Mouse (Mus musculus): ENCODE results near the gene Cmtm4. TPM values are rescaled to one million over a fixed set of nuclear protein-coding genes. Genes with fewer than 3 reads are reported as not detected.
"Not testable (repeated sequence)": the region's sequence is repeated elsewhere in the genome, so short reads cannot be mapped to it uniquely, and the experiment has no call there.

Cmtm4 gene
- polyA plus RNA-seq, 1 experiment from 2014 or later, result 3.2 TPM

GRCm38 (mm10) chr8:104334196-104334595 is 61.4 kb downstream of the Cmtm4 start:
- WGBS, result 86% methylated on average over 1 of the region's 1 CpGs
- no peak overlapping the region for H3K9ac ChIP-seq (ENCODE audit: low read length)
- ATAC-seq (ENCODE audit: insufficient read depth, low FRiP score, low TSS enrichment) (no peak), DNase-seq (ENCODE audit: low spot score) (no peak)
- no peak overlapping the region for H3K4me3 ChIP-seq (ENCODE audit: low read depth, low read length)
- H3K9me3 ChIP-seq (ENCODE audit: control insufficient read depth, low read length), result no peaks in the 10 kb centered on the region
- H3K36me3 ChIP-seq (ENCODE audit: control insufficient read depth, insufficient read depth, low read length), result no peaks in the 10 kb centered on the region
- no peaks in the 10 kb centered on the region for H3K27me3 ChIP-seq (ENCODE audit: control insufficient read depth, insufficient read depth, low read length)
- H3K4me1 ChIP-seq (ENCODE audit: control insufficient read depth, insufficient read depth, low read length), result no peaks in the 10 kb centered on the region
- no peak overlapping the region for H3K27ac ChIP-seq (ENCODE audit: low read depth, low read length)
- no peak overlapping the region for H3K4me2 ChIP-seq (ENCODE audit: low read depth)

GRCm38 (mm10) chr8:104333786-104334185 is 61.8 kb downstream of the Cmtm4 start:
- no peak overlapping the region for H3K4me3 ChIP-seq (ENCODE audit: low read depth, low read length)
- 77% methylated on average over 5 of the region's 5 CpGs for WGBS
- no peaks in the 10 kb centered on the region for H3K4me1 ChIP-seq (ENCODE audit: control insufficient read depth, insufficient read depth, low read length)
- no peak overlapping the region for H3K4me2 ChIP-seq (ENCODE audit: low read depth)
- H3K9ac ChIP-seq (ENCODE audit: low read length), result no peak overlapping the region
- no peaks in the 10 kb centered on the region for H3K9me3 ChIP-seq (ENCODE audit: control insufficient read depth, low read length)
- no peak for DNase-seq (ENCODE audit: low spot score)
- H3K27me3 ChIP-seq (ENCODE audit: control insufficient read depth, insufficient read depth, low read length), result no peaks in the 10 kb centered on the region
- no peaks in the 10 kb centered on the region for H3K36me3 ChIP-seq (ENCODE audit: control insufficient read depth, insufficient read depth, low read length)
- no peak for ATAC-seq (ENCODE audit: insufficient read depth, low FRiP score, low TSS enrichment)
- H3K27ac ChIP-seq (ENCODE audit: low read depth, low read length), result no peak overlapping the region

DNA sequence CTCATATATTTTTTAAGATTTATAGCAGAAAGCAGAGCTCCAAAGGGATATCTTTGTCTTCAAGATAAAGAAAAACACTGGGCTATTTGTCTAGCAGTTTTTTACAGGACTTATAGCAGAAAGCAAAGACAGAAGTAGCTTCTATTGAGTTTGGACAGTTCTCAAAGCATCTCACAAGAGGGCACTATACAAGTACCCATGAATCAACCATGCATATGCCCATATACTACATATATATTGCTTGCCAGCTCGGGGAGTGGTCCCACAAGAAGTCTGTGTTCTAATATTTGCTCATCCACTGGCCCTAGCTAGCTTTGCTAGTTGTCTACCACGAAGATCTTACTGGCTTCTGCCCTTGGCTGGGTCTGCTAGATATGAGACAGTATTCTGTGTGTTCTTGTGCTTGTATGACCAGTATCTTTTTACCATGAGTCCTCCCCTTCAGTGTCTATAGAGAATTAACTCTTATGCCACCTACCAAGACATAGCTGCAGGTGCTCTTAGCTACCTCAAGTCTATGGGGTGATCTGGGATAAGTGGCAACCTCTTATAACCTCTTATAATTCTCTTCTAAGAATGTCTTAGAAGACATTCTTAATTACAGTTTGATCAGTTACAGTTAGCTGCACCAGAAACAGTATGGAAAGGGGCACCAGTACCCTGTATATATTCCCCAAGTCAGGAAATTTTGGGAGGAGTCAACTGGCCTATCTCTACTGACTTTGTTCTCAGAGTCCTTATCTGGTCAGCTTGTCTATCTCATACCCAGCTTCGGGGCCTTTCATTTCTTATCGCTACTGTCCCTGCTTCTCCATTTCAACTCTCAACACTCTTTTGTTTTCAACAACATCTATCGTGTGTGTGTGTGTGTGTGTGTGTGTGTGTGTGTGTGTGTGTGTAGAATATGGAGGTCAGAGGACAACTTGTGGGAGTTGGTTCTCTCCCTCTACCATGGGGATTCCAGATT is 62.7 kb downstream of the Cmtm4 start:
- Histone ChIP-seq H3K36me3 (ENCODE audit: control insufficient read depth, insufficient read depth, low read length) (no peaks in the 10 kb centered on the region), H3K27me3 (ENCODE audit: control insufficient read depth, insufficient read depth, low read length) (no peaks in the 10 kb centered on the region), H3K4me2 (ENCODE audit: low read depth) (no peak overlapping the region), H3K4me3 (ENCODE audit: low read depth, low read length) (no peak overlapping the region), H3K27ac (ENCODE audit: low read depth, low read length) (no peak overlapping the region), H3K9ac (ENCODE audit: low read length) (no peak overlapping the region), H3K9me3 (ENCODE audit: control insufficient read depth, low read length) (no peaks in the 10 kb centered on the region), H3K4me1 (ENCODE audit: control insufficient read depth, insufficient read depth, low read length) (no peaks in the 10 kb centered on the region)
- WGBS, result 81% methylated on average over 5 of the region's 5 CpGs
- ATAC-seq (ENCODE audit: insufficient read depth, low FRiP score, low TSS enrichment) (no peak), DNase-seq (ENCODE audit: low spot score) (no peak)

- not testable (repeated sequence) for H3K9me3 ChIP-seq (ENCODE audit: control insufficient read depth, low read length); H3K4me2 ChIP-seq (ENCODE audit: low read depth); ATAC-seq (ENCODE audit: insufficient read depth, low FRiP score, low TSS enrichment); DNase-seq (ENCODE audit: low spot score); H3K9ac ChIP-seq (ENCODE audit: low read length); H3K36me3 ChIP-seq (ENCODE audit: control insufficient read depth, insufficient read depth, low read length); H3K4me3 ChIP-seq (ENCODE audit: low read depth, low read length); H3K4me1 ChIP-seq (ENCODE audit: control insufficient read depth, insufficient read depth, low read length); H3K27ac ChIP-seq (ENCODE audit: low read depth, low read length); H3K27me3 ChIP-seq (ENCODE audit: control insufficient read depth, insufficient read depth, low read length)
- WGBS, result 94% methylated on average over 12 of the region's 12 CpGs
These were observed 73.7 kb downstream of the Cmtm4 start, which contains the start of gene Cmtm2b for GRCm38 (mm10) chr8:104321930-104322329. Cmtm2b (plus strand) TSS chr8:104322230.

DNA sequence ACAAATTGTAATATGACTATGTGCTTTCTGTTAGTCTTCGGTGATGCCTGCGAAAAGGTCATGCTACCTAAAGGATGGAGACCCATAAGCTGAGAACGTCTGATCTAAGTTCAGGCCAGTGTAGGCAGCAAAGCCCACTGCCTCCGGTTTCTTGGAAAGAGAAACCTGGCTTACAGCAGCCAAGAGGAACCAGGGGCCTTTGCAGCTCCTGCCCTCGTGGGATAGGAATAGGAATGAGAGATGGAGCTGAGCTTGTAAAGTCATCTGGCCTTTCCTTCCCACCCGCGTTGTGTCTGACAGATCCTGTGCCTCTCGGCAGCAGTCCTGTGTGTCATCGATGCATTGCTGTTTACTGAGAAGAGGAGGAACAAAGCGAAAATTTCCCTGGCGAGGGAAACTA is 74.3 kb downstream of the Cmtm4 start, which contains the start of gene Gm11020:
Gene Gm11020, plus strand, starts transcription at position 301 of the 400 bp plus-strand sequence.
- DNase-seq (ENCODE audit: low spot score); H3K36me3 ChIP-seq (ENCODE audit: control insufficient read depth, insufficient read depth, low read length); H3K4me3 ChIP-seq (ENCODE audit: low read depth, low read length); H3K4me1 ChIP-seq (ENCODE audit: control insufficient read depth, insufficient read depth, low read length); H3K9ac ChIP-seq (ENCODE audit: low read length); H3K4me2 ChIP-seq (ENCODE audit: low read depth); H3K27ac ChIP-seq (ENCODE audit: low read depth, low read length); ATAC-seq (ENCODE audit: insufficient read depth, low FRiP score, low TSS enrichment); H3K9me3 ChIP-seq (ENCODE audit: control insufficient read depth, low read length); H3K27me3 ChIP-seq (ENCODE audit: control insufficient read depth, insufficient read depth, low read length): not testable (repeated sequence)
- 85% methylated on average over 7 of the region's 11 CpGs for WGBS

- Histone ChIP-seq H3K4me3 (ENCODE audit: low read depth, low read length) (no peak overlapping the region), H3K27ac (ENCODE audit: low read depth, low read length) (no peak overlapping the region), H3K27me3 (ENCODE audit: control insufficient read depth, insufficient read depth, low read length) (no peaks in the 10 kb centered on the region), H3K4me1 (ENCODE audit: control insufficient read depth, insufficient read depth, low read length) (no peaks in the 10 kb centered on the region), H3K36me3 (ENCODE audit: control insufficient read depth, insufficient read depth, low read length) (no peaks in the 10 kb centered on the region), H3K9ac (ENCODE audit: low read length) (no peak overlapping the region), H3K4me2 (ENCODE audit: low read depth) (no peak overlapping the region), H3K9me3 (ENCODE audit: control insufficient read depth, low read length) (no peaks in the 10 kb centered on the region)
- DNase-seq (ENCODE audit: low spot score) (no peak), ATAC-seq (ENCODE audit: insufficient read depth, low FRiP score, low TSS enrichment) (no peak)
- WGBS, result 76% methylated on average over 4 of the region's 4 CpGs
These were observed 82.3 kb downstream of the Cmtm4 start for GRCm38 (mm10) chr8:104313311-104313710.

DNA sequence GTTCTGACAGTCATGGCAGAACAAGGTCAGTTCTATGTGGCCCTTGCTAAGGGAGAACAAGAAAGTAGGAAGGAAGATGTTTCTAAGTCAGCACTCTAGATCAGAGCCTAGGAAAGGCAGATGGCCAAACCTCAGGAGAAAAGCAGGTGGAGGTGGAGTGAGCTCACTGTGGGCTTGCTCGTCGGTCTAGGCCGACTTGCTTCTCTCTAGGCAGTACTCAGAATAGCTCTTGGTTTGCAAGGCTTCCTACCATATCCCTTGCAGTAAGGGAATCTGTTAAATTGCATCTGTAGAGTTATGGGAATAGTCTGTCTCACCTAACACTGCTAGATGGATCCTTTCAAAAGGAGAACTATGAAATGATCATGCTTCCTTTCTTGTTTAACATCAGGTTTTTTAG is 83.6 kb downstream of the Cmtm4 start:
- not testable (repeated sequence) for H3K4me1 ChIP-seq (ENCODE audit: control insufficient read depth, insufficient read depth, low read length); H3K4me2 ChIP-seq (ENCODE audit: low read depth); DNase-seq (ENCODE audit: low spot score); H3K36me3 ChIP-seq (ENCODE audit: control insufficient read depth, insufficient read depth, low read length); H3K4me3 ChIP-seq (ENCODE audit: low read depth, low read length); H3K27me3 ChIP-seq (ENCODE audit: control insufficient read depth, insufficient read depth, low read length); H3K9ac ChIP-seq (ENCODE audit: low read length); H3K9me3 ChIP-seq (ENCODE audit: control insufficient read depth, low read length); H3K27ac ChIP-seq (ENCODE audit: low read depth, low read length); ATAC-seq (ENCODE audit: insufficient read depth, low FRiP score, low TSS enrichment)
- WGBS, result 88% methylated on average over 3 of the region's 3 CpGs

DNA sequence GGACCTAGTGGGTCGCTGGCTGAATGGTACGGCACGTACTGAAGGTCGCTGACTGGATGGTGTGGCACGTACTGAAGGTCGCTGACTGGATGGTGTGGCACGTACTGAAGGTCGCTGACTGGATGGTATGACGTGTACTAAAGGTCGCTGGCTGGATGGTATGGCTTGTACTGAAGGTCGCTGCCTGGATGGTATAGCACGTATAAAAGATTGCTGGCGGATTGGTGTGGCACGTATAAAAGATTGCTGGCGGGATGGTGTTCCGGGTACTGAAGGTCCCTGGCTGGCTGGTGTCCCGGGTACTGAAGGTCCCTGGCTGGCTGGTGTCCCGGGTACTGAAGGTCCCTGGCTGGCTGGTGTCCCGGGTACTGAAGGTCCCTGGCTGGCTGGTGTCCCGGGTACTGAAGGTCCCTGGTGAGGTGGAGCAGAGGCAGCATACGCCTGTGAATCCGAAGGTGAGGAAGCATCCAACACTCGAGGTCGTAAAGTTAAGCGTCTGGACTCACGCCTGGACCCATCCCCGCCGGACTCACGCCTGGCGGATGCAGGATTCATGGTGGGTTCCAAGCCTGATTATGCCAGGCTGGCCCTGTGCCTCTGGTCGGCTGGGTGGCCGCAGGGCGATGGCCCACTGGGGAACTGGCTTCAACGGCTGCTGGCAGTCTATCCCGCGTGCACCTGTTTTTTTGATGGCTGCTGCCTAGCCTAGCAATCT is 86.0 kb downstream of the Cmtm4 start, which contains the start of the genes Gm45711 and Cmtm1:
Gene Gm45711, minus strand, starts transcription at position 641 of the 715 bp plus-strand sequence.
Gene Cmtm1, minus strand, starts transcription at position 705 of the 715 bp plus-strand sequence.
- H3K27ac ChIP-seq (ENCODE audit: low read depth, low read length); H3K4me1 ChIP-seq (ENCODE audit: control insufficient read depth, insufficient read depth, low read length); H3K4me2 ChIP-seq (ENCODE audit: low read depth); H3K9ac ChIP-seq (ENCODE audit: low read length); DNase-seq (ENCODE audit: low spot score); ATAC-seq (ENCODE audit: insufficient read depth, low FRiP score, low TSS enrichment); H3K27me3 ChIP-seq (ENCODE audit: control insufficient read depth, insufficient read depth, low read length); H3K4me3 ChIP-seq (ENCODE audit: low read depth, low read length); H3K36me3 ChIP-seq (ENCODE audit: control insufficient read depth, insufficient read depth, low read length); H3K9me3 ChIP-seq (ENCODE audit: control insufficient read depth, low read length): not testable (repeated sequence)
- WGBS, result 93% methylated on average over 33 of the region's 36 CpGs
